Mouse (Mus musculus): ENCODE measurements around the gene Asic3. TPM values are rescaled to one million over a fixed set of nuclear protein-coding genes. Genes with fewer than 3 reads are reported as not detected.

Asic3 gene
- total and polyA plus RNA-seq, 2 experiments from 2014 or later = 0.08 TPM; not detected in 1

DNA sequence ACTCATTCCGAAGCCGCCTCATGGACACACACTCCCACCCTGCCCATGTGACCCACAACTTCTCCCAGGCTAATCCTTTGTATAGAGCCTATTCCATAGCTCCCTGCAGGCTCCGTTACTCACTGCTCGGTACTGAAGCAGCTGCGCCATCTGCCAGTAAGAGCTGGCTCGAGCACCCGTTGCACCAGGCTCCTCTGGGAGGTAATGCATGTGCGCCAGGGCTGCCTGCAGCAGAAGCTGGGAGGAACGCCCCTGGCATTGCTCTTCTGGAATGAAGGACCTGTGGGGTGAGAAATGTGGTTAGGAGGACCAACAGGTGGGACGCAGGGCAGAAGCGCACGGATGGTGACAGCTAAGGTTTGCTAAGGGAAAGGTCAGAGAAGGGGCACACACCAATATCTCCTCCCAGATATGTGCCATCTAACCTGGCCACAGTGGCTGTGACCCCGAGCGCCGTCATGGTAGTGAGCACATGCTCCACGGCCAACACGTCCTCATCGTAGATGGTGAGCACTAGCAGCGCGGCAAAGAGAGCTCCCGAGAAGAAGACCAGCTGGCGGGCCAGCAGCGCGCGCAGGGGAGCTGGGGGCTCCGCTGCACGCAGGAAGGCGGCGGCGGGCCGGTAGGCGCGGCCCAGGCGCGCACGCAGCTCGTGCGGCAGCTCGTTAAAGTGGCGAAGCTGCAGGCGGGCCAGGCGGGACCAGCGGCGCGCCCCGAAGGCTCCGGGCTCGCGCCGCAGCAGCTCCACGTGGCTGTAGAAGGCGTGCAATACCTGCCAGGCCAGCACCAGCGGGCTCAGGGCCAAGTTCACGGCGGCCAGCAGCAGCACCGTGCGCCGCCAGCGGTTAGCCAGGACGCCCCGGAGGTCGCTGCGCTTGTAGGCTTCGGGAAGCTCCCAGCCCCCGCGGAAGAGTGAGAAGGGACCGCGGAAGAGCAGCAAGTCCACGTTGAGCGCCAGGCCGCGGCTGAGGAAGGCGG is 25.6 kb upstream of the Asic3 start:
- H3K4me1 ChIP-seq (ENCODE audit: insufficient read depth) = peaks cover 25% of the 10 kb centered on the region
- DNase-seq = peak; percentile 85
- H3K27me3 ChIP-seq (ENCODE audit: insufficient read depth, low read length) = 0 out of 2 replicates have a peak, but pooled peaks cover 7% of the 10 kb centered on the region
- peak overlapping the region; percentile 98 for H3K4me2 ChIP-seq (ENCODE audit: low read depth)
- peak overlapping the region; percentile 54 for H3K27ac ChIP-seq (ENCODE audit: low read depth, low read length)
- TF ChIP-seq CTCF (IDR thresholded peaks at IDR 0.05; ENCODE audit: low read depth) = peak; percentile 68
- 4% methylated on average over 73 of the region's 73 CpGs for WGBS
- peak; percentile 83 for ATAC-seq
- peak overlapping the region; percentile 62 for H3K9ac ChIP-seq
- H3K36me3 ChIP-seq (ENCODE audit: insufficient read depth) = no peaks in the 10 kb centered on the region
- no peaks in the 10 kb centered on the region for H3K9me3 ChIP-seq (ENCODE audit: low read length)
- H3K4me3 ChIP-seq (ENCODE audit: low read depth, low read length) = peak overlapping the region; percentile 51

DNA sequence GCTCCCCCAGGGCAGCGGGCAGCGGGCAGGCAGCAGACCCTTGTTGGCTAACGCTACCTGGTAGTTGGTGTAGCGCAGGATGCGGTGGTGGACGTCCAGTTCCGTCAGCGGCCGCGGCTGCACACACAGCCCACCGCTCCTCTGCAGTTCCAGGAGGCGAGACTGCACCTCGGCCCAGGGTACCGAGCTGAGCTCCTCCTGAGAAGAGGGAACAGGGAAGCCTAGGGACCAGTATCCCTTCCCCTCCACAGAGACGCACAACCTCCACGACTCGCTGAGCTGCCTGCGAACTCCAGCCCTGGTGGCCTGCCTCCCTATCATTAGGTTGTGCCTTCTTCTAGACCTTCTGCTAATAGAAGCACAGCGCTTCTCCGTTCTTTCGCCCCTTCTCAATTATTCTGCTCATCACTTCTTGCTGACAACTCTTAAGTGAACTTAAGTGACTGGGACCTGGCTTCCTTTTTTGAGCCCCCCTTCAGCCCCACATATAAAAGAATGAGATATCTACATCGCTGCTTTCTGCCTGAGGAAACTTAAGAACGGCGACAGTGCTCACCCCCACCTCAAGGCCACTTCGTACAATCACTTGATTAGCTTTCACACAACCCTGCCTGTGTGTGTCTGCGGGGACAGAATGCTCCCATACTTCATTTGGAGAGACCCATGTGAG is 24.8 kb upstream of the Asic3 start:
- H3K36me3 ChIP-seq (ENCODE audit: insufficient read depth) = no peaks in the 10 kb centered on the region
- H3K9ac ChIP-seq = peak overlapping the region; percentile 62
- peak overlapping the region; percentile 98 for H3K4me2 ChIP-seq (ENCODE audit: low read depth)
- peak overlapping the region; percentile 54; the same call in 1 of the 2 replicates for H3K27ac ChIP-seq (ENCODE audit: low read depth, low read length)
- DNase-seq (peak; percentile 21), ATAC-seq (no peak)
- WGBS = 26% methylated on average over 26 of the region's 26 CpGs
- H3K4me3 ChIP-seq (ENCODE audit: low read depth, low read length) = peak overlapping the region; percentile 51
- H3K4me1 ChIP-seq (ENCODE audit: insufficient read depth) = peaks cover 19% of the 10 kb centered on the region
- H3K9me3 ChIP-seq (ENCODE audit: low read length) = no peaks in the 10 kb centered on the region
- 0 out of 2 replicates have a peak, but pooled peaks cover 7% of the 10 kb centered on the region for H3K27me3 ChIP-seq (ENCODE audit: insufficient read depth, low read length)
- no peak for TF ChIP-seq CTCF (IDR thresholded peaks at IDR 0.05; ENCODE audit: low read depth)

GRCm38 (mm10) chr5:24389011-24389657 is 24.1 kb upstream of the Asic3 start:
- no peak overlapping the region for H3K4me2 ChIP-seq (ENCODE audit: low read depth)
- TF ChIP-seq CTCF (IDR thresholded peaks at IDR 0.05; ENCODE audit: low read depth) = no peak
- H3K9me3 ChIP-seq (ENCODE audit: low read length) = no peaks in the 10 kb centered on the region
- peaks cover 15% of the 10 kb centered on the region for H3K4me1 ChIP-seq (ENCODE audit: insufficient read depth)
- ATAC-seq (no peak), DNase-seq (no peak)
- no peaks in the 10 kb centered on the region for H3K36me3 ChIP-seq (ENCODE audit: insufficient read depth)
- WGBS = 58% methylated on average over 6 of the region's 7 CpGs
- H3K9ac ChIP-seq = no peak overlapping the region
- 0 out of 2 replicates have a peak, but pooled peaks cover 7% of the 10 kb centered on the region for H3K27me3 ChIP-seq (ENCODE audit: insufficient read depth, low read length)
- H3K27ac ChIP-seq (ENCODE audit: low read depth, low read length) = no peak overlapping the region
- H3K4me3 ChIP-seq (ENCODE audit: low read depth, low read length) = no peak overlapping the region

DNA sequence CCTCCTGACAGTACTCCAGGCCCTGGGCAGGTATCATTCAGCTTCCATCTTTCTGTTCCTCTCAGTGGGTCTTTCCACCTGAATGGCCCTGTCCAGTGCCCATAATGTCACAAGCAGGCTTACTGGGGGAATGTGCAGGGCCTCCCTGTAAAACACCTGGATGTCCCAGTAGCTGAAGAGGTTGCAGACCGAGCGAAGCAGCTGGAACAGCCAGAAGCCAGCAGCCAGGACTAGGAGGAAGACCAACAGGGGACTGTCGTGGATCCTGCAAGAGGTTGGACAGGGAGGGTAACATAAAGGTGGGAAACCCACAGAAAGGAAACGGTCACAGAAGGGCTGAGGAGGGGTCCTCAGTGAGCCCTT is 23.6 kb upstream of the Asic3 start:
- Histone ChIP-seq H3K9me3 (ENCODE audit: low read length) (no peaks in the 10 kb centered on the region), H3K4me1 (ENCODE audit: insufficient read depth) (peaks cover 10% of the 10 kb centered on the region), H3K4me2 (ENCODE audit: low read depth) (no peak overlapping the region), H3K36me3 (ENCODE audit: insufficient read depth) (no peaks in the 10 kb centered on the region), H3K9ac (no peak overlapping the region), H3K27ac (ENCODE audit: low read depth, low read length) (no peak overlapping the region), H3K27me3 (ENCODE audit: insufficient read depth, low read length) (0 out of 2 replicates have a peak, but pooled peaks cover 7% of the 10 kb centered on the region), H3K4me3 (ENCODE audit: low read depth, low read length) (no peak overlapping the region)
- no peak for TF ChIP-seq CTCF (IDR thresholded peaks at IDR 0.05; ENCODE audit: low read depth)
- ATAC-seq (no peak), DNase-seq (no peak)
- 73% methylated on average over 4 of the region's 4 CpGs for WGBS

DNA sequence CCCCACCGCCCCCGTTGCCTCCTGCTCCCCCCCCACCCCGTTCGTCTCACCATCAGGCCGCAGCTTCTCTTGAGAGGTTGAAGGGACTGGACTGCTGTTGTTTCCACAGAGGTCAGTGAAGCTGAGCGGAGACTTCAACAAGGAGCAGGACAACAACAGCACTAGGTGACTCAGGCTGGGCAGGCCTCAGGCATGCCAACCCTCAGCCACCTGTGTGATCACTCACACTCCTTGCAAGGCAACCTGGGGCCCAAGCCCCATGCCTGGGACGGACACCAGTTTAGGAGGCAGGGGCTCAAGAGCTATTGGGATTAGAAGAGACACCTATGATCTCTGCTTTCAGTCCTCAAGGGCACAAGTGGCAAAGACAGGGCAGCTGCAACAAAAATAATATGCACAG is 21.3 kb upstream of the Asic3 start, which contains the start of gene Atg9b:
TSS of gene Atg9b (minus strand) at position 280 of the 400 bp plus-strand sequence.
- no peaks in the 10 kb centered on the region for H3K36me3 ChIP-seq (ENCODE audit: insufficient read depth)

DNA sequence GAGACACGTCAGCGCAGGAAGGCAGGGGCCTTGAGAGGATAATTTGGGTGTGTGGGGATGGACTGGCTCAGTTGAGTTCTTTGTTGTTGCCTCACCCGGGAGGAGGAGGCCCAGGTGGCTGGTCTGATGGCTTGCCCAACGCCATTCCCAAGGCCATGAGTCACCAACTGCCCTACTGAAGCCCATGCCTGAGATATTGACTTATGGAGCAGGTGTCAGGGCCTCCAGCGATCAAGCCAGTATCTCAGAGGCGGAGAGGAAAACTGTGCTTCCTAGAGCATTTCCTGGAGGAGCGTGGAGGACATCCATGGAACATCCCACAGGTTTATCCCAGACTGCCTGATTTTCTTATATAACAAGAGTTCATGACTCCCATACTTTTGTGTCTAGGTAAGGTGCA is 20.5 kb upstream of the Asic3 start:
- TF ChIP-seq CTCF (IDR thresholded peaks at IDR 0.05; ENCODE audit: low read depth) = no peak
- H3K9ac ChIP-seq = no peak overlapping the region
- no peaks in the 10 kb centered on the region for H3K36me3 ChIP-seq (ENCODE audit: insufficient read depth)
- DNase-seq (no peak), ATAC-seq (no peak)
- H3K4me2 ChIP-seq (ENCODE audit: low read depth) = no peak overlapping the region
- no peak overlapping the region for H3K4me3 ChIP-seq (ENCODE audit: low read depth, low read length)
- WGBS = 79% methylated on average over 7 of the region's 7 CpGs
- H3K4me1 ChIP-seq (ENCODE audit: insufficient read depth) = peaks cover 8% of the 10 kb centered on the region; the same call in 1 of the 2 replicates
- 0 out of 2 replicates have a peak, but pooled peaks cover 7% of the 10 kb centered on the region for H3K27me3 ChIP-seq (ENCODE audit: insufficient read depth, low read length)
- no peaks in the 10 kb centered on the region for H3K9me3 ChIP-seq (ENCODE audit: low read length)
- H3K27ac ChIP-seq (ENCODE audit: low read depth, low read length) = no peak overlapping the region

More for the DNA sequence above, 21.3 kb upstream of the Asic3 start, which contains the start of gene Atg9b:
- Histone ChIP-seq H3K4me3 (ENCODE audit: low read depth, low read length) (no peak within 1 kb of the TSS), H3K9ac (no peak within 1 kb of the TSS), H3K4me2 (ENCODE audit: low read depth) (no peak within 1 kb of the TSS), H3K4me1 (ENCODE audit: insufficient read depth) (peaks cover 12% of the 10 kb centered on the region), H3K27ac (ENCODE audit: low read depth, low read length) (no peak within 1 kb of the TSS), H3K9me3 (ENCODE audit: low read length) (no peaks in the 10 kb centered on the region), H3K27me3 (ENCODE audit: insufficient read depth, low read length) (0 out of 2 replicates have a peak, but pooled peaks cover 7% of the 10 kb centered on the region)
- ATAC-seq (no peak), DNase-seq (no peak)
- 87% methylated on average over 7 of the region's 7 CpGs for WGBS
- no peak for TF ChIP-seq CTCF (IDR thresholded peaks at IDR 0.05; ENCODE audit: low read depth)
